Mouse (Mus musculus) T-helper 1 cell (primary cell): ENCODE measurements at regions not wholly inside any gene's neighbourhood (a gene's known extent, or its start where the extent isn't known, plus 50 kb on each side); places are given as distances from the start of the nearest gene placed in this dataset.

ENCODE experiments used
- in situ Hi-C: fragments of 300-600 bp; cut with MboI, MseI; formaldehyde crosslinking; loops from one replicate; pipeline ENCODE4 v1.15.1; 2025; ENCODE audit warnings: high pct_unique_total_duplicates

DNA sequence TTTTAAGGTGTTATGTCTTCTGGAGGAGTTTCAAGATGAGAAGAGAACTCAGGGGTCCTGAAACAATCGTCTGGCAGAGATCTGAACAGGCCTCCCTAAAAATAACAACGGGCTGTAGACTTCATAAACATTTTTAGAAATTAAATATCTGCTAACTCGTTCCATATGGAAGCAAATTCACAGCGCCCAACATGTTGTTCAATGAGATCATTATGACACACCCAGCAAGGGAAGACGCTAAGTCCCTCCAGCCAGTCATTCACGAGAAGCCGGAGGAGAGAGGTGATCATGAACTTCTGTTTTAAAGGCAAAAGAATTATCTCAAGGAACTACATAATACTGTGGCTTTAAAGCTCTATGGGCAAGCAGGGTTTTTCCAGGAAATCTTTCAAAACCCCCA, 334.8 kb downstream of the Efna5 start:
- in situ Hi-C loops = no loop called here

DNA sequence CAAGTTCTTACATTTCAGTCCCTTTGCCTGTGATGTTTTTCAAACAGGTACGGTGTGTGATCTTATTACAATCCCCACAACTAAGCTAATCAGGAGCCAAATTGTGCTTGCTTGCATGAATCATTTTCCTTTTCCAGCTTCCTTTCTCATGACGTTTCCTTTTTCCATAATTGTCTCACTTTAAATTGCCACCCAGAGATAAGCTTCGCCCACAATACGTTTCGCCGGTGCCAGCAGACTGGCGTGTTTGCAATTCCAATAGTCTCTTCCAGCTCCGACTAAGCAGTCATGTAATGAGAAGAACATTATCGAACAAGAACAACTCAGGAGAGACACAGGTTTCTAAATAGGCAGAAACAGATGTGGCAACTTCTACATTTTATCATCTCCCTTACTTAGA, 335.8 kb downstream of the Efna5 start:
- in situ Hi-C loops = no loop called here

DNA sequence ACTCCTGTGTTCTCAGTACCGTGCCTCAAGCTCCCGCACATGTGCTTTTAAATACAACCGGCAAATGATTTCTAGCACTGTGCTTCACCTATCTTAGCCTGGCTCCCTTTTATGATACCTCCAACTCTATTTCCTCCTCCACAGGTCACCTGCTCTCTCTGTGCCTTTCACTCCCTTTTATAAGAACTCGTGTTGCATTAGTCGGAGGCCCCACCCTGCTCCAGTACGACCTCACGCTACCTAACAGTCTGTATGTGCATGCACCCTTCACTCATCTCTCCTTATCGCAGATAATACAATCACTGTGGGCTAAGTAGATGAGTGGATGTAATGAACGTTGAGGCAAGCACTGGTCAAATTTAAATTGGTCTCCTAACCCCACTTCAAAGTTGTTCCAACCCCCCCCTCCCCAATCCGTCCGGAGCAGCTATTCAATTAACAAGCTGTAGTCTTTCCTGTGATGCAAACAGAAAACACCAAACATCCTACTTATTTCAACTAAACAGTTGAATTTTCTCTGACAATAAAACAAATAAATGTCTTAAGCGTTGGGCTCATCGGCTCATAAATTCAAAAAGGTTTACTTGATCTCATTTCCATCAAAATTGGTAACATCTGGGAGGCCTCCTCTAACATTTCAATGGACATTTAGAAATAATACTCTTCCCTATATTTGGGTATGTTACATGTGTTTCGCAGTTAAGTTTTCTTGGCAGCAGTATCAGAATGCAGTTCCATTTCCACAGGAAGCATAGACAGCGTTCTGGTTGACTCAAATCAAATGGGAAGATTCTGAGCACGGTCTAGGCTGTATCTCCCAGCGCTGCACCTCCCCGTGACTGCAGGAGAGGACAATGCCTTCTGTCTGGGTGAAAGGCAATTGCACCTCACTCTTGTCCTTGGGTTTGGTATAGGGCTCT, 337.8 kb downstream of the Efna5 start:
- in situ Hi-C loops = no loop called here

GRCm38 (mm10) chr17:62529911-62530310, 351.2 kb downstream of the Efna5 start:
- in situ Hi-C loops = loop anchor here (10.0 kb wide), 1 partner anchor 365 kb away; no protein-coding TSS in a partner anchor

DNA sequence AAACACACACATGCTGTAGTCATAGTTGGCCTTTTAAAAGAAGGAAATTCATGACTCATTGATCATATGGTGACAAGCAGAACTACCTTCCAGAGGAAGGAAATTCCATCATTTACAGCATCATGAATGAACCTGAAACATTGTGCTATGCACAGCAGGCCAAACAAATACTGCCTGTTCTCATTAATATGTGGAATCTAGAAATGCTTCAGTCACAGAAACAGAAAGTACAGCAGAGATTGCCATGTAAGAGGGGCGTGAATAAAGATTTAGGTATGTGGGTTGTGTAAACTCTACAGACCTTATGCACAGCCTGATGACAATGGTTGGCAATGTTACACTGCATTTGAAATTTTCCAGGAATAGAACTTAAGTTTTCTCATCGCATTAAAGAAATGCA, 353.6 kb downstream of the Efna5 start:
- in situ Hi-C loops = no loop called here

DNA sequence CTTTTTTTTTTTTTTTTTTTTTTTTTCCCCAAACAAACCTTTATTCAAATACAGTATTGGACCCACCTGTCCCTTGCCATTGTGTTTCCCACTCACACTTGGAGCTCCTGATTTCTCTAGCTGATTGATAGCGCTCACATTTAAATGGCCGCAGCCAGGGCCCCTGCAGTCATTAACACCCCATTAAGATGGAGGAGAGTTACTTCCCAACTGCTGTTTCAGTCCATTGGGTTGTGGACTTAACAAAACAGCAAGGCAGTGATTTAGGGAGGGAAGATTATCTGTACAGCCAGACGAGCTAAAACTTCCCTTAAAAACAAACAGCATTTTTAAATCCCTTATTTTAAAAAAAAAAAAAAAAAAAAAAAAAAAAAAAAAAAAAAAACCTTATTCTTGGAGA, 367.5 kb downstream of the Efna5 start:
- in situ Hi-C loops = no loop called here

DNA sequence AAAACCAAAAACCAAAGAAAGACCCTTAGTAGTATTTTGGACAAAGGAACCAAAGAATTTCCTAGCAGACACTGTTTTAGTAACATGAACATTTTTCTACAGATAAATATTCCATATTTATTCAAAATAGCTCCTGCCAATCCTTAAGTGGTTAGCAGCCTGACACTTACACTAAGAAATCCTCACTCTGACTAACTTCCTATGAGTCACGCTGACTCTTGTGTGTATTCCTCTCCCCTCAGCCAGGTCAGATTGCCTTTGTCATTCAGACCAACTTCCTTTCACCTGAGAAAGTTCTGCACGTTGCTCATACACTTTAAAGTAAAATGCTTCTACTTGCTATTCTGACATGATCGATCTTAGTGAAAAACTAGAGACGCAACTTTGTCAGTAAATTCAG, 370.9 kb downstream of the Efna5 start:
- in situ Hi-C loops = no loop called here

DNA sequence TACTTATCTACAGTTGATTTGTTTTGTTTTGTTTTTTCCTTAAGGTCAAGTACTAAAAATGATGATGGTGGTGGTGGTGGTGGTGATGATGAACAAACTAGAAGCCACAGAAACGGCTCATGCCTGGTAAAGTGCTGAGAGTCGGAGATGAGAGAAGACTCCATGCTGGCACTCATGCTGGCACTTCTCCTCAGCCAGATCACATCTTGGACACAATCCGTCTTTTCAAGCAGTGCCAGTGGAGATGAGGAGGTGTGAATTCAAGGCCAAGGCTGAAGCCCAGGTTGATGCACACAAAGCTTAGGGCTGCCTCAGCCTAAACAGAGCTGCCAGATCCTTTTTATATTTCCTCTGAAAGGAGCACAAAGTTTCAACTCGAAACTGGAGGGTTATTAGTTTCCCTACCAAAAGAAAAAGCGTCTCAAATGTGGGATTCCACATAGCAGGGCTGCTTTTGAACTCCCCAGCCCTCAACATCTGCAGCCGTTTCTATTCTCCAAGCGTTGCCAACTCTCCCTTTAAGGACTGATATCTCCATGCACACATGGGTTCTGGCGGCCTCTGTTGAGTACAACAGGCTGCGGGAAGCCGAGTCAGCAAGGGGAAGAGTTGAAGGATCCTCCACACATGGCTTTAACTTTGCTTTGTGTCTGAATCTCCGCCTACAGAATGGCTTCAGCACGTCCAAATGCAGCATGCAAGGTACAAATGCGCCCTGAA, 373.2 kb downstream of the Efna5 start:
- in situ Hi-C loops = no loop called here

- in situ Hi-C loops = no loop called here
Observed at GRCm38 (mm10) chr17:62504691-62505090, 376.4 kb downstream of the Efna5 start.

DNA sequence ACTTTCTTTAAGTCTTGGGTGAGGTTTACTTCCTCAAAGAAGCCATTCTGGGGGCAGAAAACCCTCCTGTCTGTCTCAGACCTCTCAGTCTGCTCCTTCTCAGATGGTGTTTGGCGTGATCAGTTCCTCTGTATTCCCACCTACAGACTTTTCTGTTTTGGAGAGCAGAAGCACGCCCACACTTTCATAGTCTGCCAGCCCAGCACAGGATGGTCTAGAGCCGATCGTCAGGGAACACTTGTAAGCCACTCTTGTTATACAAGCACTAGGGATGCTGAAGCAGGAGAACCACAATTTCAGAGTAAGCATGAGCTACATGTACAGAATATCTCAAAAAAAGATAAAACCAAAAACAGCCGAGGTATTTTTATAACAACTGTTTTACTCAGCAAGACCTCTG, 410.4 kb downstream of the Efna5 start:
- in situ Hi-C loops = no loop called here

DNA sequence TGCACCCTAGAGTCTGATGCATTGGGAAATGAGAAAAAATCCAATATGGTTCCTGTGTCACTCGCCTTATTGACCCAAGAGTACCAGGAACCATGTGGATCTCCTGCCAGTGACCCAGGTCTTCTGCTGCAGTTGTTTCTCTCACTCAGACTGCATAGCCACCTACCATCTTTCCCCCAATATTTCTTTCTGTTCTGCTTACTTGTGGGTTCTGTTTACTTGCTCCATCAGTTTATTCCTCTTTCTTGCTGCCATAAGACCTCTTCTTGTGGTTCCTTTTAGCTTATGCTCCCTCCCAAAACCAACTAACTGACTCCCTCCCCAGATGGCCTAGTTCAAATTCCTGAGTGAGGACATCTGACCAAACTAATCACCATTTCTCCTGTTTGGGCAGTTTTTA, 411.8 kb downstream of the Efna5 start:
- in situ Hi-C loops = no loop called here

DNA sequence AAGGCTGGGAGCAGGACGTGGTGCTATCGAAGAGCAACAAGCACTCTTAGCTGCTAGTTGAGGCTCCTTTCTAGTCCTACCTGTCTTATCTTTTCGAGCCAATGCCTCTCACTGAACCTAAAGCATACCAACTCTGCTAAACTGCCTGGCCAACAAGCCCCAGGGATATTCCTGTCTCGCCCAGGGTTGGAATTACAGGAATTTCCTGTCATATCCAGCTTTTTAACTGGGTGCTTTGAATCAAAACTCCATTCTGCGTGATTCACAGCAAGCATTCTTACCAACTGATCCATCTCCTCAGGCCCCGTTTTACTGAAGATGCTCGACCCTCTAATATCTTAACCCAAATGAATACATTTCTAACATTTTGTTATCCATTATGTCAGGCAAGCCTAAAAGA, 412.3 kb downstream of the Efna5 start:
- in situ Hi-C loops = no loop called here

GRCm38 (mm10) chr17:62467072-62467471, 414.0 kb downstream of the Efna5 start:
- in situ Hi-C loops = no loop called here

GRCm38 (mm10) chr17:62464994-62465393, 416.1 kb downstream of the Efna5 start:
- in situ Hi-C loops = no loop called here

DNA sequence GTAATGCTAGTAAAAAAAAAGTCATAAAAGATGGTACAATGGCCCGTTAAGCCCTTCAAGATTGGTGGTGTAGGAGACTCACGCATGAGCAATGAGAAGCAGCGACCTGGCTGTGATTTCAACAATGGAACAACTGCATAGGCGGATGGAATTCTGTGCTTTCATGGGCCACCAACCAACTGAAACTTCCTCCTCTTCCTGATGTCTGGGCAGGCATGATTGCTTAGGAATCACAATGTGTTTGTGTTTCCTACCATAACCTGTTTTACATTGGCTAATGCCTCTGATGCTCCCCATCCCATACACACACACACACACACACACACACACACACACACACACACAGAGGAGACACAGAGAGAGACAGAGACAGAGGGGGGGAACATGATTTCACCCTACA, 416.9 kb downstream of the Efna5 start:
- in situ Hi-C loops = no loop called here

DNA sequence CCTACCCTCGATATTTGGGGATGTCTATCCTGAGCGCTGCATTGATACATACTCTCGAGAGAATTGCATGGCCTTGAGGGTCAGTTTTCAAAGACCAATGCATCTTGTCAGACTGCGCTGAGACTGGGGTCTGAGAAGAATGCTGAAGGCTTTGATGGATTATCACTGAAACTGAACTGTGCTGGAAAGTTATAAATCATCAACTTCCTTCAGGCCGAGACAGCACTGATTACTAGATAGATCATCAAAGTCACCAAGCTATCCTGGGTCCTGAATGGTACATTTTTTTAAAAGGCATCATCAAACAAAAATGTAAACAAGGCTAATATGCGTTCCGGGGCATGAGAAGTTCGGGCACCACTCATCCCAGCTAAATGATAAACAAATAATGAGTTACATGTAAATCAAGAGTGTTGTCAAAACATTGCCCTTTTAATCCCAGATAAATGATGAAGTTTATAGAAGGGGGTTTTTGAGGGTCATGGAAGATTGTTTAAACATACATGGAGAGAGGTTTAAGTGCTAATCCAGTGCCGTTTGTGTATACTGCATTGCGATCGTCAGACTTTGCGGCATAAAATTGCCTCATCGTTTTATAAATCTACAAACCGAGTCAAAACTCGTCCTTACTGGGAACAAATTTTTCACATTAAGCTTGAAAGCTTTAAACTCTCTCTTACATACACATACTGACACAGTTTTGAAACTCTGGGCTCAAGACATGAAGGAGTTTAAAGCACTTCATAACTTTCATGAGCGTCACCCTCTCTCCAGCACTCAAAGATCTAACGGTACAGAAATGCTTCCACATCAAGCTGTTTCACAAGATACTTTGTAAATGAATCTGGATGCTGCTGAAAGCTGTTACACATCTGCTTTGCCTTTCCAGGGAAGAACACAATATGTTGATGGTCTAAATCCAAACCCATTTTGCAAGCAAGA, 419.5 kb downstream of the Efna5 start:
- in situ Hi-C loops = no loop called here

- in situ Hi-C loops = no loop called here
Observed at GRCm38 (mm10) chr17:62458964-62459363, 422.2 kb downstream of the Efna5 start.

GRCm38 (mm10) chr17:62438045-62438444, 443.1 kb downstream of the Efna5 start:
- in situ Hi-C loops = no loop called here

DNA sequence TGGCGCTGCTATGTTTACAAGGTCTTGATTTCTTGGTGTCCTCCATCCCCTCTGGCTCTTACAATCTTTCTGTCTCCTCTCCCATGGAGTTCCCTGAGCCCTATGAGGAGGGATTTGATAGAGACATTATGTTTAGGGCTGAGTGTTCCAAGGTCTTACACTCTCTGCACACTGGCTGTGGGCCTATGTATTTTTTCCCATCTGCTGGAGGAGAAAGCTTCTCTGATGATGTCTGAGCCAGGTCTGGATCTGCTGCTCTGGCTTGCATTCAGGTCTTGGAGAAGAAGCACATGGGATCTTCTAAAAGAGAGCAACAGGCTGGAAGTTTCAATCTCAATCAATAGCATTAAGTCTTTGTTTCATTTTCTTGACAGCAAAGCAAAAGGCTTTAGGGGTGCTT, 445.1 kb downstream of the Efna5 start:
- in situ Hi-C loops = no loop called here

DNA sequence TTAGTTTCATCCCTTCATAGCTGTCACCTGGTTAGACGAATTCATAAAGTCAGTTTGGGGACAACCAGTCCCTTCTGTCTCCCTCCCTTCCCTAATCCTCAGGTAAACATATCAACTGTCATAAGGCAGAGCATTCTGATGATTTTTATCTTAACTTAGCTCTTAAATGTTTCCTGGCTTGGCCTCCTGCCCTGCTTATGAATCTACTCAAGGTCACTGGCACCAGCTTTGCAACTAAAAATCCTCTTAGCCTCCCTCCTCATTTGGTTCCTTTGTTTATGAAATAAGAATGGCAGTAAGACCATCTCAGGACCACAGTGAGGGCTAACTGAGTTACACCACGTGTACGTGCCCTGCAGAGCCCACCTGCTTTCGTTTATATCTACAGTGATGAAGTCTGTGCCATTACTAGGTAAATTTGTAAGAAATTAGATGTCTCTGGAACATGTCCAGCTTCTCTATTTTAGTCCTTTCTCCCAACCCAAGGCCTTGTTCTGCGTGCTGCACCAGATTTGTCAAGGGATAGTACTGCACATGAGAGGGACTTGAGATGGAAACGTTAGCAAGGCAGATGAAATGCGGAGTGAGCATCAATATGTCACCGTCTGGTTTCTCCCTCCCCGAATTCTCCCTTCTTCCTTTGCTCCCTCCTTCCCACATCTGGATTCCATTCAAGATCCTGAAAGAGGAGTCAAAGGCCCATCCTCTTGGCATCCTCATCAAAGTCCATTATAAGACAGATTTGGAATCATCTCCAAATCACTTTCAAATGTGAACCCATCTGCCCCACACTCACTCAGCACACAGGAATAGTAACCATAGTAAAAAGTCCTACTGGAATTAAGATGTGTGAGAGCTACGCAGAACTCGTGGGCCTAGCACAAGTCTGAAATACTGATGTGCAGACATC, 457.4 kb downstream of the Efna5 start:
- in situ Hi-C loops = no loop called here

GRCm38 (mm10) chr17:62417584-62417983, 463.5 kb downstream of the Efna5 start:
- in situ Hi-C loops = no loop called here
